In genomic region chr10:110272818-110273217, GRCm38 (mm10) we compare ENCODE assay signal across 29 mouse cellular contexts.
"Had no signal": no experiment of that assay in that cellular context is flagged by ENCODE, and none has a peak within 500 bp of the region (broad histone marks: within the 10 kb centered on the region; RNA-seq: fewer than 3 reads in every experiment).

No protein-coding gene starts in this region.

- H3K27ac ChIP-seq: gastrocnemius, adult 2 months; heart, adult 2 months; heart, embryonic 10.5 days; hindbrain, embryonic 10.5 days; hindbrain, embryonic 12.5 days; hindbrain, embryonic 15.5 days; intestine, embryonic 15.5 days; layer of hippocampus, adult 2 months; left cerebral cortex, adult 2 months; limb, embryonic 10.5 days; limb, embryonic 12.5 days; liver, embryonic 13.5 days; liver, embryonic 15.5 days had no signal

- H3K4me2 ChIP-seq: heart, embryonic 12.5 days; hindbrain, embryonic 12.5 days; hindbrain, embryonic 15.5 days; intestine, embryonic 15.5 days; limb, embryonic 12.5 days; liver, embryonic 11.5 days; liver, embryonic 13.5 days; liver, embryonic 15.5 days had no signal

- H3K9ac ChIP-seq: heart, embryonic 12.5 days; hindbrain, embryonic 12.5 days; hindbrain, embryonic 15.5 days; intestine, embryonic 15.5 days; limb, embryonic 12.5 days; liver, embryonic 13.5 days; liver, embryonic 15.5 days; liver, postnatal 0 days had no signal

- H3K9me3 ChIP-seq: heart, embryonic 10.5 days; heart, embryonic 12.5 days; hindbrain, embryonic 10.5 days; hindbrain, embryonic 12.5 days; hindbrain, embryonic 15.5 days; intestine, embryonic 15.5 days; limb, embryonic 10.5 days; limb, embryonic 12.5 days; liver, embryonic 15.5 days had no signal

- H3K27me3 ChIP-seq: heart, embryonic 12.5 days; hindbrain, embryonic 12.5 days; hindbrain, embryonic 15.5 days; intestine, embryonic 15.5 days; limb, embryonic 12.5 days; liver, embryonic 13.5 days; liver, embryonic 15.5 days had no signal

- H3K4me3 ChIP-seq: gastrocnemius, adult 2 months; heart, adult 2 months; heart, embryonic 10.5 days; heart, embryonic 12.5 days; hindbrain, embryonic 10.5 days; hindbrain, embryonic 12.5 days; hindbrain, embryonic 15.5 days; intestine, embryonic 15.5 days; layer of hippocampus, adult 2 months; left cerebral cortex, adult 2 months; limb, embryonic 10.5 days; limb, embryonic 12.5 days; liver, embryonic 13.5 days; liver, embryonic 15.5 days had no signal

- H3K4me1 ChIP-seq: heart, embryonic 10.5 days; heart, embryonic 12.5 days; hindbrain, embryonic 10.5 days; hindbrain, embryonic 12.5 days; hindbrain, embryonic 15.5 days; intestine, embryonic 15.5 days; limb, embryonic 10.5 days; limb, embryonic 12.5 days; liver, embryonic 13.5 days; liver, embryonic 15.5 days had no signal

- H3K36me3 ChIP-seq: heart, embryonic 10.5 days; heart, embryonic 12.5 days; hindbrain, embryonic 10.5 days; hindbrain, embryonic 12.5 days; hindbrain, embryonic 15.5 days; intestine, embryonic 15.5 days; limb, embryonic 10.5 days; limb, embryonic 12.5 days; liver, embryonic 13.5 days; liver, embryonic 15.5 days had no signal

- DNase-seq: gastrocnemius, adult 2 months; gastrocnemius, postnatal 10 days; gastrocnemius, postnatal 36 days; heart, adult 11 months; heart, adult 2 months; heart, postnatal 10 days; heart, postnatal 4 days; kidney, adult 18-20 months; kidney, adult 8-10 months; kidney, postnatal 10 days; kidney, postnatal 25 days; kidney, postnatal 4 days; liver; liver, embryonic 13.5 days; liver, postnatal 0 days had no signal

- ATAC-seq: inflammation-experienced regulatory T-cells, adult 6 months; intestine, embryonic 15.5 days; intestine, postnatal 0 days; liver, postnatal 0 days had no signal
